Mouse (Mus musculus) midbrain, embryonic 15.5 days (tissue): Measurements from ENCODE around the gene Id3. TPM values are rescaled to one million over a fixed set of nuclear protein-coding genes. Genes with fewer than 3 reads are reported as not detected.

ENCODE experiments used
- ATAC-seq: fragments of 200-750 bp; cut with Nextera tagmentation; replicated peaks from 2 replicates; pipeline ENCODE4 v1.8.0; 2017; ENCODE audit warnings: moderate TSS enrichment
- H3K27ac ChIP-seq: fragments of 300-500 bp; sonication (generic); 2 replicates; pipeline ENCODE4 v1.5.1; 2015; ENCODE audit warnings: mild to moderate bottlenecking, inconsistent platforms
- H3K27me3 ChIP-seq: fragments of 300-500 bp; sonication (generic); replicated peaks from 2 replicates; pipeline ENCODE4 v1.6.1; 2015; ENCODE audit warnings: inconsistent platforms
- H3K36me3 ChIP-seq: fragments of 300-500 bp; sonication (generic); replicated peaks from 2 replicates; pipeline ENCODE4 v1.6.1; 2015; ENCODE audit warnings: inconsistent platforms
- H3K4me1 ChIP-seq: fragments of 300-500 bp; sonication (generic); 2 replicates; pipeline ENCODE4 v1.6.1; 2015; ENCODE audit warnings: inconsistent platforms
- H3K4me2 ChIP-seq: fragments of 300-500 bp; sonication (generic); 2 replicates; pipeline ENCODE4 v1.6.1; 2015; ENCODE audit warnings: inconsistent platforms, mild to moderate bottlenecking, moderate library complexity
- H3K4me3 ChIP-seq: fragments of 300-500 bp; sonication (generic); 2 replicates; pipeline ENCODE4 v1.5.1; 2015; ENCODE audit warnings: mild to moderate bottlenecking, inconsistent platforms
- H3K9ac ChIP-seq: fragments of 300-500 bp; sonication (generic); 2 replicates; pipeline ENCODE4 v1.6.1; 2015; ENCODE audit warnings: mild to moderate bottlenecking, inconsistent platforms
- H3K9me3 ChIP-seq: fragments of 300-500 bp; sonication (generic); 2 replicates; pipeline ENCODE4 v1.6.1; 2016; ENCODE audit warnings: inconsistent platforms
- WGBS: fragments of 180-500 bp; shearing (Covaris S2); methylation state at CpG from one replicate; pipeline ENCODE4 v1.1.7; 2015; ENCODE audit warnings: mixed read lengths; 5-methylcytosine and 5-hydroxymethylcytosine counted together
- polyA plus RNA-seq: library from polyadenylated mRNA; unstranded; fragments of >200 nt; fragmentation: Nextera tagmentation; extraction: Ambion mirVana; gene quantifications from 2 replicates; pipeline ENCODE4 v1.2.1, GENCODE M21; 2015

The Id3 gene
- polyA plus RNA-seq, 1 experiment from 2014 or later: 127 TPM

DNA sequence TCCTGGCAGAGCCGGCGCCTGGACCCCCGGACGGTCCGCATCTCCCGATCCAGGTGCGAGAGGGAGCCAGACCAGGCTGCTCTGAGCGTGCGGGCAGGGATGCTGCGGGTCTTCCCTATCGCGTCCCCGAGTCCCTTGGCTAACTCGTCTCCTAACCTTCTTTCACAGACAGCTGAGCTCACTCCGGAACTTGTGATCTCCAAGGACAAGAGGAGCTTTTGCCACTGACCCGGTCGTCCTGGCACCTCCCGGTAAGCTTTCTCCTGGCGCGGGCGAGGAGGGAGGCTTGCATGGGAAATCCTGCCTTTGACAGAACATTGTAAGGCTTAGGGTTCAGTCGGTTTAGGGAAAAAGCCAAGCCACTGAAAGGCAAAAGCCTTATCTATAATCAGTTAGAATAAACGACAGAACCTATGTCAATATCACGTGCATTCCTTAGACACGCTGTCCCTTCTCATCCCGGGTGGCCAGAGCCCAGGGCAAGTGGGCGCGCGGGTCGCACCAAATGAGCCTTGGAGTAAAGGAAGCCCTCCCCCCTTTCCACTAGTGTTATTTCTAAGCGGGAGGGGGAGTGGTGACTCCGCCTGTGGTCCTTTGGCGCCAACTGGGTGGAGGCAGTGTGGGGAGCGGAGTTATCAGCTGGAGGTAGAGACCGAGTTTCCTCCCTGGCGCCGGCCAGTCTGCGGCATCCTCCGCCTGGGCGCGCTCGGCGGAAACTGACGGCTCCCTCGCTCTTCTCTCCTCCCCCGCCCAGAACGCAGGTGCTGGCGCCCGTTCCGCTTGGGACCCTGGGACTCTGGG is 1.0 kb downstream of the Id3 start:
- Histone ChIP-seq H3K27ac (peak overlapping the region; percentile 62), H3K4me1 (peaks cover 69% of the 10 kb centered on the region), H3K9me3 (no peaks in the 10 kb centered on the region), H3K4me3 (peak overlapping the region; percentile 48), H3K9ac (peak overlapping the region; percentile 49), H3K4me2 (peak overlapping the region; percentile 79), H3K27me3 (0 out of 2 replicates have a peak, but pooled peaks cover 6% of the 10 kb centered on the region), H3K36me3 (no peaks in the 10 kb centered on the region)
- peak; percentile 32 for ATAC-seq
- under 1% methylated on average over 50 of the region's 50 CpGs for WGBS

DNA sequence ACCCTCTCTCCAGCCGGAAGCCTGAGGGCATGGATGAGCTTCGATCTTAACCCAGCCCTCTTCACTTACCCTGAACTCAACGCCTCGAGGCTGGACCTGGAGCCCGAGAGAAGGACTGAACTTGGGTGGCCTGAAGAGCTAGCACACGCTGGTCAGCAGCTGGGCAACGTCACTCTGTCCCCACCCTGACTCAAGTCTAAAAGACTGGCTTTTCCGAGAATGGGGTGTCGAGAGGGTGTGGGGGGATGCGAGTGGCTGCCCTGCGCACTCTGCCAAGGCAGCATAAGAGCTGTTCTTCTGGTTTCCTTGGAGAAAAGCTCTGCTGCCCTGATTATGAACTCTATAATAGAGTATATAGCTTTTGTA is 1.6 kb downstream of the Id3 start:
- peak overlapping the region; percentile 48 for H3K4me3 ChIP-seq
- H3K27me3 ChIP-seq: 0 out of 2 replicates have a peak, but pooled peaks cover 6% of the 10 kb centered on the region
- ATAC-seq: no peak
- peak overlapping the region; percentile 62 for H3K27ac ChIP-seq
- no peaks in the 10 kb centered on the region for H3K9me3 ChIP-seq
- H3K4me1 ChIP-seq: peaks cover 64% of the 10 kb centered on the region
- H3K9ac ChIP-seq: peak overlapping the region; percentile 49
- no peaks in the 10 kb centered on the region for H3K36me3 ChIP-seq
- H3K4me2 ChIP-seq: peak overlapping the region; percentile 79
- WGBS: under 1% methylated on average over 11 of the region's 11 CpGs

DNA sequence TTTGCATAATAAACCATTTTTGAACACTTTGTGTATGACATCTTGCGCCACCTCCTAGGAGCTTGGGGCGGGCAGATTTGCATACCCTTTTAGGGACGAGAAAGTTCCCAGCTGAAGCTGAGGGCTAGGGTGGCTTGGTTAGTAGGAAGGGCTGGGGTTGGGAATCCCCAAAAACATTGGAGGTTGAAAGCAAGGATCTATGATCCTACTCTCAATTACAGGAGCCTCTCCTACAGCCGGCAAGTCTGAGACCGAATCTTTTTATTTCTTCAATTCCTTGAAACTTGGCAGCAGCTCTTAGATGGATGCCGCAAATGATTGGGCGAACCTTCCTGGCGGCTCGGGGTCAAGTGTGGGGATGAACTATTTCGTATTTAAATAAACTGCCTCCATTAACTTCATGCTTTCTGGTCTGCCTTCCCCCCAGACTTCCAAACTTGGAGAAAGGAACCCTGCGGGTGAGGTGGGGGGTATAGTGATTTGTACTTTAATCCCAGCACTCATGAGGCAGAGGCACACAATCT is 2.1 kb downstream of the Id3 start:
- no peaks in the 10 kb centered on the region for H3K36me3 ChIP-seq
- 7% methylated on average over 11 of the region's 11 CpGs for WGBS
- no peak for ATAC-seq
- H3K4me3 ChIP-seq: peak overlapping the region; percentile 48
- no peak overlapping the region for H3K9ac ChIP-seq
- H3K27me3 ChIP-seq: 0 out of 2 replicates have a peak, but pooled peaks cover 6% of the 10 kb centered on the region
- peak overlapping the region; percentile 79 for H3K4me2 ChIP-seq
- H3K9me3 ChIP-seq: no peaks in the 10 kb centered on the region
- peaks cover 59% of the 10 kb centered on the region for H3K4me1 ChIP-seq
- H3K27ac ChIP-seq: no peak overlapping the region

DNA sequence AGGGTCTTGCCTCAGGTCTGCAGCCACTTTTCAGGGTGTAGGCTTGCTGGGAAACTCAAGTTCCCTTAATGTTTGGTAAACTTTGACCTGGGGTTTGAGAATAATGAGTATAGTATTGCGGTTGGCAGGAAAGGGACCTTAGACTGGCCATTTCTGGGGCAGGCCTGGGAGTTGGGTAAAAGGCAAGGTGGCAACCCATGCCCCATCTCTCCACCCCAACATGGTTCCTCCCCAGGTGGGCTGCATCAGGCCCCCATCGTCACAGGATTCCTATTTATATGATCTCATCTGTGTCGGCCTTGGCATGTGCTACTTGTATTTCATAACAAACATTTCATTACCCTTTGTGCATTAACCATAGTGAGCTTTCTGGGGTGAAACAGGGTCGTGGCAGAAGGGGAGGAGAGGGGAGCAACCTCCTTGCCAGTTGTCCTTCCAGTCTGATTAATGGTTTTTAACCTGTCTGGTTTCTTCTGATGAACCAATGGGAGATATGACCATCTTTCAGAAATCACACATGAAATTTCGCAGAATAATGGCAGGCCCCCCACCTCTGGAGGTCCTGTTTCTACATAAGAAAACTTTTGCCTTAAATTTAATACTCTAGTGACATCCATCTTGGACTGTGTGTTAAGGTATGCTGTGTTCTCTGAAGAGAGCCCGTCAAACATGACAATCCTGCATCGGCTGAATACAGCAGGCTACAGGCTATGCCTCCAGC is 2.9 kb downstream of the Id3 start:
- H3K4me2 ChIP-seq: peak overlapping the region; percentile 79
- H3K9me3 ChIP-seq: no peaks in the 10 kb centered on the region
- peak overlapping the region; percentile 48; the same call in 1 of the 2 replicates for H3K4me3 ChIP-seq
- WGBS: 17% methylated on average over 7 of the region's 7 CpGs
- H3K36me3 ChIP-seq: no peaks in the 10 kb centered on the region
- H3K27ac ChIP-seq: no peak overlapping the region
- ATAC-seq: no peak
- H3K9ac ChIP-seq: no peak overlapping the region
- H3K27me3 ChIP-seq: 0 out of 2 replicates have a peak, but pooled peaks cover 6% of the 10 kb centered on the region
- H3K4me1 ChIP-seq: peaks cover 52% of the 10 kb centered on the region

DNA sequence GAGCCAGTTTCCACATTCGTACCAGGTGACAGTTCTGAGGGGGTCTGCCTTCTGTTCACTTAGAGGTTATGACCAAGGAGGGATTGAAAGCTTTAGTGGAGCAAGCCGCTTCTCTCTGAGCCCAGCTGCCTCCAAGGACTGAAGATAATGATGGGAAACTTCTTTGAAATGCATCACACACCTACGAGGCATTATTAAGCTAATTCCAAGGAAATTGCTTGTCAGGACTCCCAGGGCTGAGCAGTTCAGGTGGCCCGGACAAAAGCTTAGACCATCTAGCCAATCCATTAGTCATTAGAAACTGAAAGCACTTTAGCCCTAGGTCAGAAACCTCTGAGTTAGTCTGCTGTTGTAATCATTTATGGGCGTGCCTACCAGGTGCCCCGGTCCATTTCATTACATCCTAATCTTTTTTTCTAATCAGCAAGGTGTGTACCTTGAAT is 3.4 kb downstream of the Id3 start:
- H3K4me1 ChIP-seq: peaks cover 52% of the 10 kb centered on the region
- no peak overlapping the region for H3K4me3 ChIP-seq
- H3K4me2 ChIP-seq: no peak overlapping the region
- no peaks in the 10 kb centered on the region for H3K9me3 ChIP-seq
- WGBS: 11% methylated on average over 6 of the region's 6 CpGs
- H3K9ac ChIP-seq: no peak overlapping the region
- 0 out of 2 replicates have a peak, but pooled peaks cover 6% of the 10 kb centered on the region for H3K27me3 ChIP-seq
- no peak for ATAC-seq
- no peaks in the 10 kb centered on the region for H3K36me3 ChIP-seq
- no peak overlapping the region for H3K27ac ChIP-seq

DNA sequence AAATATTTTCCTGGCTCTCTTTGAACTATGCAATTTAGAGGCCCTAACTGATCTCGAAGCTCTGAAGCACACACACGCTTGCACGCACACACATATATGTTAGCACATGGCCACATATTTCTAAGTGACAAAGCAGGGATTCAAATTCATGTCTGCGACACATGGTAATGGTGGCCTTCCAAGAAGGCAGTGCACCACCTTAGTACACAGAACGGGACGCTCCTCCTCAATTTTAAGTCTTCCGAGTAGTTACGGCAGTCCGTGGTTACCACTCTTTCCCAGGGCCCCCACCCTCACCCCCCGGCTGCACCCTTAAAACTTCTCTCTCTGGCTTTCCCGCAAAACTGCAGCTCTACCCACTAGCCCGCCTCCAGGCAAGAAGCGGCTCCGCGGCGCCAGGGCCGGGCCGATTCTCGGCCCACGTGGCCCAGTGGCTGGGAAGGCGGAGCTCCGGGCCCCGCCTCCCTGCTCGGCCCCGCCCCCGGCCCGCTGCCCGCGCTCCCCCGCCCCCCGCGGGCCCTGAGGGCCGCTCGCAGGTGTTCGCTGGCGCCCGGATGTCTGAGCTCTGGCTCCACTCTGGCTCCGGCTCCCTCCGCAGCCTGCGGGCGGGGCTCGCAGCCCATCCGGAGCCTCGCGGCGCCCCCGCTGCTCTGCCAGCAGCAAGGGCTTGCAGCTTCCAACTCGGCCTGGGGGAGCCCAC is 4.3 kb downstream of the Id3 start:
- Histone ChIP-seq H3K36me3 (no peaks in the 10 kb centered on the region), H3K4me1 (peaks cover 45% of the 10 kb centered on the region), H3K9ac (peak overlapping the region; percentile 34), H3K4me2 (peak overlapping the region; percentile 93), H3K4me3 (peak overlapping the region; percentile 47), H3K27me3 (0 out of 2 replicates have a peak, but pooled peaks cover 4% of the 10 kb centered on the region), H3K27ac (no peak overlapping the region), H3K9me3 (no peaks in the 10 kb centered on the region)
- 1% methylated on average over 47 of the region's 48 CpGs for whole genome bisulfite sequencing
- peak; percentile 48 for ATAC-seq

DNA sequence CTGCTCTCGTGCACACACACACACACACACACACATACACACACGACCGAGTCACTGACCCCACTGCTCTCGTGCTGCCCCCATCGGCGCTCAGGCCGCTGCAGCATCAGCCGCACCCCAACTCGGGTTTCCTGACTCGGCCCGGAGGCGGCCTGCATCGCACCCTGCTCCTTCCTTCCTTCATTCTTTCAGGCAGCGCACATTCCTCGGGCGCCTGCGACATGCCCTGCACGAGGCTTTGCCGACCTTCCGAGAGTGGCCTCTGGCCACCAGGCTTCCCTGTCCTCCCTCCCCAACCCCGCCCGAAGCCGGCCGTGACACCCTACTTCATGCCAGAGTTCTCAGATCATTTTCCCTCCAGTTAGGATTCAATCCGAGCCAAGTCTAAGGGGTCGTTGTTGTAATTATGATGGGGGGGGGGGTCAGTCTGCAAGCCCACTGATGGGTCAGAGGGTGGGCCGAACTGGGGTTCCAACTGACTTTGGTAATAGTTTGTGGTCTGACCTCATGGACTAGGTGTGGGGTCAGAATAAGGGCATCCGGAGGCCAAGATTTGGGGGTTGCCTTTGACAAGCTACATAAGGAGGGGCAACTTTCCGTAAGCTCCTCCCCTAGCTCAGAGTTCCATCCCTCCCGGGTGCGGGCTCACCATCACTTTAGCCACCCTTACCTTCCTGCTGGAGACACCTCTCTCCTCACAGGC is 5.2 kb downstream of the Id3 start:
- H3K27me3 ChIP-seq: 0 out of 2 replicates have a peak, but pooled peaks cover 4% of the 10 kb centered on the region
- peaks cover 36% of the 10 kb centered on the region for H3K4me1 ChIP-seq
- H3K27ac ChIP-seq: peak overlapping the region; percentile 13; the same call in 1 of the 2 replicates
- peak; percentile 3; the same call in 1 of the 2 replicates for ATAC-seq
- peak overlapping the region; percentile 93 for H3K4me2 ChIP-seq
- 6% methylated on average over 31 of the region's 31 CpGs for WGBS
- no peaks in the 10 kb centered on the region for H3K9me3 ChIP-seq
- no peaks in the 10 kb centered on the region for H3K36me3 ChIP-seq
- peak overlapping the region; percentile 47 for H3K4me3 ChIP-seq
- no peak overlapping the region for H3K9ac ChIP-seq

DNA sequence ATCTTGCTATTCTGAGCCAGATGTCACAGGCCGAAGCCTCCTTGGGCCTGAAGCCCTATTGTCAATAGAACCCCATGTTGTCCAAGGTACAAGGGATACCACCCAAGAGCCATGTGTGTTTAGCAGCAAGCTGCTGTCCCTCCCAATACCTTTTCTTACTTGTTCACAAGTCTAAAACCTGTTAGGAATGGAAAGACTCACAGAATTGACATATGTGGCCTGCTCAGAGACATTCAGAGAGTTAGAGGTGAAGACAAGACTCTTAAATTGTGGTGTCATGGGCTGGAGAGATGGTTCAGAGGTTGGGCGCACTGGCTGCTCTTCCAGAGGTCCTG is 5.7 kb downstream of the Id3 start:
- Histone ChIP-seq H3K9me3 (no peaks in the 10 kb centered on the region), H3K36me3 (no peaks in the 10 kb centered on the region), H3K4me3 (no peak overlapping the region), H3K27ac (no peak overlapping the region), H3K4me1 (peaks cover 30% of the 10 kb centered on the region), H3K9ac (no peak overlapping the region), H3K4me2 (no peak overlapping the region), H3K27me3 (0 out of 2 replicates have a peak, but pooled peaks cover 4% of the 10 kb centered on the region)
- WGBS: 82% methylated on average over 2 of the region's 2 CpGs
- no peak for ATAC-seq

DNA sequence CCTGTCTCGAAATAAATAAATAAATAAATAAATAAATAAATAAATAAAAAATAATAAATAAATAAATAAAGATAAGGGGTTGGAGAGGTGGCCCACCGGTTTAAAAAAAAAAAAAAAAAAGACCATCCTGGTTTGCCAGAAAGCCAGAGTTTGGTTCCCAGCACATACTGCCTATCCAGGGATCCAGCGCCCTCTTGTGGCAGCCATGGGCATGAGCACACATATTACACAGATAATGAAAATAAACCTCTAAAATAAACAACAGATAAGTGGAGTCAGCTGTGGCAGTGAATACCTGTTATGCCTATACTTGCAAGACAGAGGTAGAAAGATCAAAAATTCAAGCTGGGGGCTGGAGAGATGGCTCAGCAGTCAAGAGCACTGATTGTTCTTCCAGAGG is 6.4 kb downstream of the Id3 start:
- 47% methylated on average over 3 of the region's 3 CpGs for WGBS
- H3K4me3 ChIP-seq: no peak overlapping the region

DNA sequence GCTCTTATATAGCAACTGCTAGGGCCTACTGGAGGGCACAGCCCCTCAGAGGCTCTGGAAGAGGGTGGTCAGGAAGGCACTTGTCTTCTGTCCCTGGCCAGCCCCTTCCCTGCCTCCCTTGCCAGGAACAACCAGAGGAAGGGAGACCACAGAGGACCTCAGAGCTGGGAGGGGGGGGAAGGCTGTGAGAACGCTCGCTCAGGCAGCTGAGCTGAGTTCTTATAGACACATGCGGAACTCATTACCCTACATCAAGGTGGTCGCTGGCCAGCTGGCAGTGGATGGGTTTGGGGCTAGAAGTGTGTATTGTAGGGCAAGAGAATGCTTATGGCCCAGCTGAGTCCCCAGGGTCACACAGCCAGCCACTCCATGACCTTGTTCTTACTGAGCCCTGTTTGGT is 7.3 kb downstream of the Id3 start:
- 33% methylated on average over 4 of the region's 4 CpGs for WGBS

More for the DNA sequence above, 6.4 kb downstream of the Id3 start:
- Histone ChIP-seq H3K36me3 (no peaks in the 10 kb centered on the region), H3K4me1 (peaks cover 23% of the 10 kb centered on the region), H3K4me2 (no peak overlapping the region), H3K9ac (no peak overlapping the region), H3K27me3 (0 out of 2 replicates have a peak, but pooled peaks cover 4% of the 10 kb centered on the region), H3K9me3 (no peaks in the 10 kb centered on the region), H3K27ac (no peak overlapping the region)
- ATAC-seq: no peak

DNA sequence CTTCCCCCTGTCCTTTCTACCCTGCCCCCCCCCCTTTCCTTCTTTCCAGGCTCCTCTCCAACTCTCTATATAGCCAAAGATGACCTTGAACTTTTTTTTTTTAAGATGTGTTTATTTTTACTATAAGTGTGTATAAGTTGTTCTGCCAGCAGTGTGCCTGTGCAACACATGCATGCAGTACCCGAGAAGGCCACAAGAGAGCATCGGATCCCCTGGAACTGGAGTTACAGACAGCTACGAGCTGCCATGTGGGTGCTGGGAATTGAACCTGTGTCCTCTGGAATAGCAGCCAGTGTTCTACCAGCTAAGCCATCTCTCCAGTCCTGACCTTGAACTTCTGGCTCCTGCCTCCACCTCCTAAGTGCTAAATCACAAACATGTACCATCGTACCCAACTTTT is 9.5 kb downstream of the Id3 start:
- Histone ChIP-seq H3K27ac (no peak overlapping the region), H3K9me3 (no peaks in the 10 kb centered on the region), H3K4me2 (no peak overlapping the region), H3K9ac (no peak overlapping the region), H3K36me3 (no peaks in the 10 kb centered on the region), H3K27me3 (no peaks in the 10 kb centered on the region), H3K4me1 (peaks cover 5% of the 10 kb centered on the region), H3K4me3 (no peak overlapping the region)
- ATAC-seq: no peak
- 92% methylated on average over 4 of the region's 4 CpGs for WGBS

More for the DNA sequence above, 7.3 kb downstream of the Id3 start:
- H3K36me3 ChIP-seq: no peaks in the 10 kb centered on the region
- no peak overlapping the region for H3K9ac ChIP-seq
- H3K4me3 ChIP-seq: no peak overlapping the region
- ATAC-seq: no peak
- H3K9me3 ChIP-seq: no peaks in the 10 kb centered on the region
- H3K27ac ChIP-seq: no peak overlapping the region
- peaks cover 19% of the 10 kb centered on the region for H3K4me1 ChIP-seq
- no peak overlapping the region for H3K4me2 ChIP-seq
- H3K27me3 ChIP-seq: 0 out of 2 replicates have a peak, but pooled peaks cover 4% of the 10 kb centered on the region
